Mouse (Mus musculus): Measurements from ENCODE around the gene Plod3.

Plod3 gene

GRCm38 (mm10) chr5:137015913-137016312 lies 29.1 kb downstream of the Plod3 start:
- DNase-seq (ENCODE audit: low spot score) = no peak

GRCm38 (mm10) chr5:137024318-137024717 lies 37.5 kb downstream of the Plod3 start:
- DNase-seq (ENCODE audit: low spot score) = no peak

GRCm38 (mm10) chr5:137025132-137025531 lies 38.3 kb downstream of the Plod3 start:
- peak; percentile 72 for DNase-seq (ENCODE audit: low spot score)

GRCm38 (mm10) chr5:137026092-137026491 lies 39.3 kb downstream of the Plod3 start, which contains the start of gene Vgf:
Vgf (plus strand) TSS chr5:137026392.
- no peak for DNase-seq (ENCODE audit: low spot score)

- no peak for DNase-seq (ENCODE audit: low spot score)
These were observed 41.9 kb downstream of the Plod3 start for GRCm38 (mm10) chr5:137028561-137029272.

- no peak for DNase-seq (ENCODE audit: low spot score)
These were observed 42.4 kb downstream of the Plod3 start for GRCm38 (mm10) chr5:137029273-137029585.

DNA sequence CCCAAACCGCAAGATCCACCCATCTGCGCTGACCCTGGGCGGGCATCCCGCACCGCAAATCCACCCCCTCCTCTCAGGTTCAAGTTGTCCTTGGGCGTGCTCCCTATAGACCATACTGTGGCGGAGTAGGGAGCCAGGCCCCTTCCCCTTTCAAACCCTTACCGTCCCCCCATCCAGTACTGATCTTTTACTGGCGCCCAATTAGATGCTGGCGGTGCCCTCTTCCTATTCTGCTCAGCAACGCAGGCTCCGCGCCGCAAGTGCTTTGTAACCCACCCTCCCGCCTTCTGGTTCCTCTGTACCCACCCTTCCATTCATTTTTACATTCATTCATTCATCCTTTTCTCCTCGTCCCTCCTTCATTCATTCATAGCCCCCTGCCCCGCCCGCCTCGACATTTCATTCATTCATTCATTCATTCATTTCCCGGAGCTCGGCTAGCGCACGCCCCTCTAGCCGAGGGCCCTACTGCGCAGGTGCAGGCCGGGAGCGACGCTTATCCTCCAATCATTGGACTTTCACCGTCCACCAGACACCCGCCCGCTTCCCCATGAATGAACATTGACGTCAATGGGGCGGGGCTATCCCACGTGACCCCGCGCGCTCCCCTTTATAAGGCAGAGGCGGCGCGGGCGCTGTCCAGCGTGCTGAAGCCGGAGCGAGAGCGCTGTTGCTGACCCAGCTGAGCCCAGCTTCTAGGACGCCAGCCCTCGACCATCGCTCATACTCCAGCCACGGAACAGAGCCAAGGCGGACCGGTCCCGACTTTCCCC lies 43.0 kb downstream of the Plod3 start:
- DNase-seq (ENCODE audit: low spot score) = peak; percentile 83

- no peak for DNase-seq (ENCODE audit: low spot score)
These were observed 43.6 kb downstream of the Plod3 start for GRCm38 (mm10) chr5:137030416-137030810.

- DNase-seq (ENCODE audit: low spot score) = no peak
These were observed 44.5 kb downstream of the Plod3 start for GRCm38 (mm10) chr5:137031076-137032032.

DNA sequence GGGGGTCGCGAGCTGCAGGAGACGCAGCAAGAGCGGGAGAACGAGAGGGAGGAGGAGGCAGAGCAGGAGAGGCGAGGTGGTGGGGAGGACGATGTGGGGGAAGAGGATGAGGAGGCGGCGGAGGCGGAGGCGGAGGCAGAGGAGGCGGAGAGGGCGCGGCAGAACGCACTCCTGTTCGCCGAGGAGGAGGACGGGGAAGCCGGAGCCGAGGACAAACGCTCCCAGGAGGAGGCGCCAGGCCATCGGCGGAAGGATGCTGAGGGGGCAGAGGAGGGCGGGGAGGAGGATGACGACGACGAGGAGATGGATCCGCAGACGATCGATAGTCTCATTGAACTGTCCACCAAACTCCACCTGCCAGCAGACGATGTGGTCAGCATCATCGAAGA lies 45.2 kb downstream of the Plod3 start:
- DNase-seq (ENCODE audit: low spot score) = no peak

GRCm38 (mm10) chr5:137032641-137033074 lies 45.8 kb downstream of the Plod3 start:
- peak; percentile 79 for DNase-seq (ENCODE audit: low spot score)

- no peak for DNase-seq (ENCODE audit: low spot score)
These were observed 49.4 kb downstream of the Plod3 start for GRCm38 (mm10) chr5:137036211-137036610.

GRCm38 (mm10) chr5:137039453-137039852 lies 52.6 kb downstream of the Plod3 start:
- DNase-seq (ENCODE audit: low spot score) = no peak

DNA sequence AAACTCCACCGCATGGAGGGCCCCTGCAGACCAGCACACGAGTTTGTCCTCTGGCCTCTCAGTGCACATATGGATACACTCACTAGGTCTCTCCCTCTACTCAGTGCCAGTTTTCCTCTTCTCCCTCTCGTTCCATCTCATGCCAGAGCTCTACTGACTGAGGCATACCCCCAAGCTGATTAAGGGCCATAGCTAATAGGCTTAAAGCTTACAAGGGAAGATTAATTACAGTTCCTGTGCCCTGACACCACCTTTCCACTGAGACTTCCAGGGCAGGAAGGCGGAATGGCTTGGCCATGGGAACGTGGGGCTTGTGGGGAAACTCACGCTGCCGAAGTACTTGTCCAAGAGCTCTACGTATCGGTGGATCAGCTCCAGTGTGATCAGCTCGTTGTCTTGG lies 54.6 kb downstream of the Plod3 start:
- no peak for DNase-seq (ENCODE audit: low spot score)

DNA sequence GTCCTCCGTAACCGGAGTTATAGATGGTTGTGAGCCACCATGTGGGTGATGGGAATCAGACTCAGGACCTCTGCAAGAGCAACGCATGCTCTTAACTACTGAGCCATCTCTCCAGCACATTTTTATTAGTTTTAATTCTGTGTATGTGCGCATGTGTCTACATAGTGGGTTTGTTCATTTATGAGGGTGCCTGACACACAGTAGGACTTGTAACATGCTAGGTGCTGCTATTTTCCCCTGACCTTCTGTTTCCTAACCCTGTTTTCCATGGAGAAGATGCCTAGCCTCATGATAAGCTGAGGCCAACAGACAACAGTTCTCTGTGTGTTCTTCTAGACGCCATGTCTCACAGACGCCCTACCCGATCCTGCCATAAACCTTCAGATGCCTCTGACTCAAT lies 57.2 kb downstream of the Plod3 start:
- DNase-seq (ENCODE audit: low spot score) = no peak

DNA sequence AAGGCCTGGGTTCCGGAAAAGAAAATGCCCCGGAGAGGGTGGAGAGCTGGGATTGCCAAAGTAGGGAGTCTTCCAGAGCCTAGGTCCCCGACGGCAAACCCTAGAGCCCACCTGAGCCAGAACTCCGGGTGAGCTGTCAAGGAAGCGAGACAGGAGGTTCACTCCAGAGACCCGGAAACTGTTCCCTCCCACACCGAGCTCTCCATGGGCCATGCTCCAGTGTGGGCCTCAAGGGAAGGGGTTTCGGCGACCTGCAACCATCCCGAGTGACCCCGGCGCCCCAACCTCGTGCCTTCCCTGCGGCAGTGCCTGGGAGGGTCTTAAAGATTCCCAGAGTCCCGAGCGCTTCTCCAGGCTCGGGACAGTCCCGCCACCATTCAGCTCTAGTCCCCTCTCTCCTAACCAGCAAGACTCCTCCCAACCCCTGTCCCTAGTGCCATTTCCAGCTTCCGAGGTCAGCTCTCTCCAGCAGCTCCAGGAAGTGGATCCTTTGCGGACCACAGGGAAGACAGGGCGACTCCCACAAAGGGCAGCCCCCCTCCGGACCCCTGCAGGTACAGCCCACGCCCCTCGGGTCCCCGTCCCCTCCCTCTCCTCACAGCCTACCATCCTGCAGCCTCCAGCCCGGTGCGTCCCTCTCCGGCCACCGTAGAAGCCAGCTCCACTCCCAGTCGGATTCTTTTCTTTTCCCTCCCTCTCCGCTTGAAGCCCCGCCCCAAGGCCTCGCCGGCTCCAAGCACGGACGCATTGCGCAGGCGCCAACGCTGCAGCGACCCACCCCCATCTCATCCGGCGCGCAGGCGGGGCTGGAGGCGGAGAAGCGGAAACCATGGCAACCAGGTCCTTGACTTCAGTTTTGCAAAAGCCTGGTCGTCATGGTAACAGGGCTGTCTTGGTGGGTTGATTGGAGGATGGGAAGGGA lies 58.8 kb downstream of the Plod3 start, which contains the start of gene Ap1s1:
Ap1s1 (minus strand) TSS at position 734 of the 922 bp plus-strand sequence.
- DNase-seq (ENCODE audit: low spot score) = peak; percentile 83
